Mouse (Mus musculus): ENCODE measurements around the gene Got2. TPM values are rescaled to one million over a fixed set of nuclear protein-coding genes. Genes with fewer than 3 reads are reported as not detected.

Gene Got2
- polyA plus RNA-seq, 1 experiment from 2014 or later, result 132 TPM

DNA sequence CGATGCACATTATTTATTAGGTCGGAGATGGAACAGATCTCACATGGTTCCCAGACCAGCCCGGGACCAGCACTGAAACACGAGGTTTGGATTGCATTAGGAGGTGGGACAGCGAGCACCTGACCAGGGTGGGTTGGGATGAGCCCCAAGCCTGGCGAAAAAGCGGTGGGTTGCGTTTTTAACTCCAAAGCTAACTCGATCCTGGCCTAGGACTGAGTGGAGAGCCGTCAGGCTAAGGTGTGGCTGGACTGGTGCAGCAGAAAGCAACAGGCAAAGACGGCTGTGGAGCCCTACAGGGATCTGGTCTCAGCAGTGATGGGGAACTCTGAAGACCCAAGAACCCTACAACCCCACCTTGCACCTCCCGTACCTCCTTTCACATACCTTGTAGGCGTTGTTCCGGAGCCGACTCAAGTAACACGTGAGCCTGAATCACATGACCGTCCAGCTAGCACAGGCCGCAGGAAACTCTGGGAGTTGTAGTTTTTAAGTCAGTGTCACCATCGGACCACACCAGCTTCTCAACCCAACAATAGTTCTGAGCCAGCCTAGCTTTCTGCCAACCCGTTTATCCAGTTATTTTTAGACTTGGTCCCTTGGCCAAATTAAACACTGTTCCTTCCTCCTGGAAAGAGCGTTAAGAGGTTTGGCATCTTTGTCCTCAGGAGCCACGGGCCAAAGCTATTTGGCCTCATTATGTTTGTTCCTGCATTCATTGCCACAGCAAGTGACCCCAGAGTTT lies 35.1 kb downstream of the Got2 start, which contains the start of gene Slc38a7:
Gene Slc38a7, minus strand, starts transcription at position 438 of the 742 bp plus-strand sequence.
- peak; percentile 89 for ATAC-seq (replicated peaks; ENCODE audit: insufficient number of reproducible peaks, low FRiP score, low TSS enrichment)

DNA sequence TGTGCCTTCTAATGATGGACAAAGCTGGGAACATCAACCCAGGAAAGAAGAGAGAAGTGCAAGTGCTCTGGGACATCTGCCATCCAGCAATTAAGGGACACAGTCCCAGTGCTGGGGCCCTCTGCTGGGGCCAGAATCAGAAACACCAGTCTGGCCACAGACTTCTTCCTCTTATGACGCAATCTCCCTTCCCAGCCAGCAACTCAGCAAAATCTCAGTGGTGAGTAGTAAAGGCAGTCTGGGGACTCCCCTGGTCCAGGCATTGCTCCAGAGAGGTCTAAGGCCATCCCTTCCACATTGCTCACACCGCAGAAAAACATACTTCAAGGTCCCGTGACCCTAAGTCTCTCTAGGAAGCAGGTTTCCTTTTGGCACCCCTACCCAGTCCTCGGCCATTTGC lies 36.1 kb downstream of the Got2 start:
- Histone ChIP-seq H3K27ac (ENCODE audit: low read depth, low read length) (no peak overlapping the region), H3K9me3 (replicated peaks; ENCODE audit: control insufficient read depth, low read length) (no peaks in the 10 kb centered on the region), H3K27me3 (ENCODE audit: control insufficient read depth, insufficient read depth, low read length) (no peaks in the 10 kb centered on the region), H3K36me3 (ENCODE audit: control insufficient read depth, insufficient read depth, low read length) (peaks cover 5% of the 10 kb centered on the region; the same call in 1 of the 2 replicates), H3K4me2 (peak overlapping the region; percentile 88), H3K4me1 (ENCODE audit: control insufficient read depth, insufficient read depth, low read length) (peaks cover 9% of the 10 kb centered on the region), H3K4me3 (ENCODE audit: low read depth, low read length) (peak overlapping the region; percentile 83), H3K9ac (ENCODE audit: low read depth, low read length) (no peak overlapping the region)
- 61% methylated on average over 4 of the region's 4 CpGs for WGBS (ENCODE audit: insufficient replicate concordance)
- no peak for ATAC-seq (replicated peaks; ENCODE audit: insufficient number of reproducible peaks, low FRiP score, low TSS enrichment)

More for the DNA sequence above, 35.1 kb downstream of the Got2 start, which contains the start of gene Slc38a7:
- peak within 1 kb of the TSS; percentile 88 for H3K4me2 ChIP-seq
- peak within 1 kb of the TSS; percentile 82 for H3K9ac ChIP-seq (ENCODE audit: low read depth, low read length)
- no peaks in the 10 kb centered on the region for H3K9me3 ChIP-seq (replicated peaks; ENCODE audit: control insufficient read depth, low read length)
- H3K27ac ChIP-seq (ENCODE audit: low read depth, low read length), result no peak within 1 kb of the TSS
- peaks cover 9% of the 10 kb centered on the region for H3K4me1 ChIP-seq (ENCODE audit: control insufficient read depth, insufficient read depth, low read length)
- peak within 1 kb of the TSS; percentile 83 for H3K4me3 ChIP-seq (ENCODE audit: low read depth, low read length)
- H3K36me3 ChIP-seq (ENCODE audit: control insufficient read depth, insufficient read depth, low read length), result peaks cover under 1% of the 10 kb centered on the region; the same call in 1 of the 2 replicates
- 17% methylated on average over 22 of the region's 22 CpGs for WGBS (ENCODE audit: insufficient replicate concordance)
- H3K27me3 ChIP-seq (ENCODE audit: control insufficient read depth, insufficient read depth, low read length), result no peaks in the 10 kb centered on the region

DNA sequence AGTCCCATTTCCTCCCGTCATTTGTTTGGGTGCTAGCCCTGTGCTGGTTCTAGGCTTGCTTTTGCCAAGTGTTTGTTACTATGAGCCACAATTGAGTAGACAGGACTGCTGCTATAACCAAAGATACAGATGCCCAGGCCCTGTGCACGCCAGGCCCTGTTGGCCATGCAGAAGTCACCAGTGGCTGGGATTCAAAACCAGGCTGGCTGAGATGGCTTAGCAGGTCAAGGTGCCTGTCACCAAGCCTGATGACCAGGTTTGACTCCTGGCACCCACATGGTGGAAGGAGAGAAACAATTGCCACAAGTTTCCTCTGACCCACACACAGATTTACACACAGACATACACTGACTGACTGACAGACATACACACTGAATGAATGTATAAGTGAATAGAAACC lies 38.0 kb downstream of the Got2 start:
- Histone ChIP-seq H3K4me2 (no peak overlapping the region), H3K9me3 (replicated peaks; ENCODE audit: control insufficient read depth, low read length) (no peaks in the 10 kb centered on the region), H3K9ac (ENCODE audit: low read depth, low read length) (no peak overlapping the region), H3K4me1 (ENCODE audit: control insufficient read depth, insufficient read depth, low read length) (peaks cover 9% of the 10 kb centered on the region), H3K27ac (ENCODE audit: low read depth, low read length) (no peak overlapping the region), H3K36me3 (ENCODE audit: control insufficient read depth, insufficient read depth, low read length) (peaks cover 5% of the 10 kb centered on the region; the same call in 1 of the 2 replicates), H3K4me3 (ENCODE audit: low read depth, low read length) (no peak overlapping the region), H3K27me3 (ENCODE audit: control insufficient read depth, insufficient read depth, low read length) (no peaks in the 10 kb centered on the region)
- 92% methylated on average over 2 of the region's 2 CpGs for WGBS (ENCODE audit: insufficient replicate concordance)
- ATAC-seq (replicated peaks; ENCODE audit: insufficient number of reproducible peaks, low FRiP score, low TSS enrichment), result no peak

DNA sequence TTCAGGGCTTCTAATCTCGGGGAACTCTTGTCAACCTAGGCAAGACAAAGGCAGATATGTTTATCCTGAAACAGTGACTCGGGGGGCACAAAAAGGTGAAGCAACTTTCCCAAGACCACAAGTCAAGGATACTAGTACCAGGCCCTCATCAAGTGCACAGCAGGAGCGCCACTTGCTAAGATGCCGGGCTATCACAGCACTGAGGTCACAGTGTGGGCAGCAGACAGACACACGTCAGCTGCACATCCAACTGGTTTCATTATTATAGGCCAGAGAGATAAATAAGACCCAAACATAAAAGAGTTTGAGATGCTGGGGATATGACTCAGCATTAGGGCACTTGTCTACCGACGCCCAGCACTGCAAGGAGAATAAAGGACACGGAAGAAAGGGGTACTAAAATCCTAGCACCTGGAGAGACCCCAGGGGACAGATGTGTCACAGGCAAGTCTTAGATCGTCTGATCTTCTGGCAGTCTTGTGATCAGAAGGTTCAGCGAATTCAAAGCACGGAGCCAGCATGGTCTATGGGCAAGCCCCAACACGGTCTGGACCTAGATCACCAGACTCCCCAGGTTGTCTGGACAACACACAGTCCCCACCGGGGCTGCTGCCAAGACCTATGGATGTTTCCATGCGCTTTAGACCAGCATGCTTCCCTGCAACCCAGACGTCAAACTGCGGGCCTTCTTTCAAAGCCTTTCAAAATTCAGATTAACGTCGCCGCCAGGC lies 39.4 kb downstream of the Got2 start:
- no peak overlapping the region for H3K9ac ChIP-seq (ENCODE audit: low read depth, low read length)
- no peaks in the 10 kb centered on the region for H3K9me3 ChIP-seq (replicated peaks; ENCODE audit: control insufficient read depth, low read length)
- no peak for ATAC-seq (replicated peaks; ENCODE audit: insufficient number of reproducible peaks, low FRiP score, low TSS enrichment)
- no peak overlapping the region for H3K4me3 ChIP-seq (ENCODE audit: low read depth, low read length)
- 85% methylated on average over 19 of the region's 19 CpGs for WGBS (ENCODE audit: insufficient replicate concordance)
- H3K4me1 ChIP-seq (ENCODE audit: control insufficient read depth, insufficient read depth, low read length), result peaks cover 9% of the 10 kb centered on the region
- no peak overlapping the region for H3K4me2 ChIP-seq
- H3K27ac ChIP-seq (ENCODE audit: low read depth, low read length), result no peak overlapping the region
- no peaks in the 10 kb centered on the region for H3K27me3 ChIP-seq (ENCODE audit: control insufficient read depth, insufficient read depth, low read length)
- H3K36me3 ChIP-seq (ENCODE audit: control insufficient read depth, insufficient read depth, low read length), result peaks cover 5% of the 10 kb centered on the region; the same call in 1 of the 2 replicates

DNA sequence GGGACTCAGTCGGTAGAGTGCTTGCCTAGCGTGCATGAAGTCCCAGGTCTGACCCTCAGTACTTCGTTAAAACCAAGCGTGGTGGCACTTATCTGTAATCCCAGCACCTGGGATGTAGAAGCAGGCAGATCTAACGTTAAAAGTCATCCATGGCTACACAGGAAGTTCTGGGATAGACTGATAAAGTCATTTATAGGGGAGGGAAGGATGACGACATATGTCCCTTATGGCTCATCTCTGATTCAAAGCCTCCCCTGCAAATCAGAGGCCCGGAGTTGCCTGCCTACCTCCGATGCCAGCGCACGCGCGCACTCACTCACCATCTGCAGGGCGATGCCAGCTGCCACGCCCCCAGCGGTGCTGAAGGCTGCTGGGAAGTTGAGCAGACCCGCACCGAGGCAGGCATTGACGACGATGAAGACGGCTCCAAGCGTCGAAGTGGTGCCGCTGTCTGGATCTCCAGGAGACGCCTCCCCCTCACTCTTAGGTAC lies 40.2 kb downstream of the Got2 start:
- peaks cover 9% of the 10 kb centered on the region for H3K4me1 ChIP-seq (ENCODE audit: control insufficient read depth, insufficient read depth, low read length)
- no peak overlapping the region; the same call in 1 of the 2 replicates for H3K4me2 ChIP-seq
- no peak overlapping the region for H3K4me3 ChIP-seq (ENCODE audit: low read depth, low read length)
- H3K27me3 ChIP-seq (ENCODE audit: control insufficient read depth, insufficient read depth, low read length), result no peaks in the 10 kb centered on the region
- no peaks in the 10 kb centered on the region for H3K9me3 ChIP-seq (replicated peaks; ENCODE audit: control insufficient read depth, low read length)
- H3K36me3 ChIP-seq (ENCODE audit: control insufficient read depth, insufficient read depth, low read length), result peaks cover 5% of the 10 kb centered on the region; the same call in 1 of the 2 replicates
- no peak overlapping the region for H3K27ac ChIP-seq (ENCODE audit: low read depth, low read length)
- no peak overlapping the region for H3K9ac ChIP-seq (ENCODE audit: low read depth, low read length)
- 77% methylated on average over 24 of the region's 24 CpGs for WGBS (ENCODE audit: insufficient replicate concordance)
- no peak; the same call in 1 of the 2 replicates for ATAC-seq (replicated peaks; ENCODE audit: insufficient number of reproducible peaks, low FRiP score, low TSS enrichment)

DNA sequence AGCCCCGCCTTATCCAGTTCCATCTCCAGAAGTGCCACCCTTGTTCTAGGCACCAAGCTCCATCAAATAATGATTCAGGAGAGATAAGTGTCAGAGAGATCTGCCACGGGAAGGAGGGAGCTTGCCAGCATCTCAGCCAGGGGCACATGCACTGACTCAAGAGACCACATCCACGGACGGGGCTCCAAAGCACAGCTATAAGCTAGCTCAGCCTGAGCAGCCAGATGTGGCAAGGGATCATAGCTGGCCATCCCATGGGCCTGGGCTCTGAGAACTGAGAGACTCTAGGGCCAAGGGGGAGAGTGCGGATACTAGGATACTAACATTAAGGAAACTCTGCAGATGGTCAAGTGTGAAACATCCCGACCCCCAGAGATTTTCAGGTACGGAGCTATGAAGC lies 43.3 kb downstream of the Got2 start:
- Histone ChIP-seq H3K9ac (ENCODE audit: low read depth, low read length) (no peak overlapping the region), H3K27me3 (ENCODE audit: control insufficient read depth, insufficient read depth, low read length) (no peaks in the 10 kb centered on the region), H3K27ac (ENCODE audit: low read depth, low read length) (no peak overlapping the region), H3K4me3 (ENCODE audit: low read depth, low read length) (no peak overlapping the region), H3K9me3 (replicated peaks; ENCODE audit: control insufficient read depth, low read length) (no peaks in the 10 kb centered on the region), H3K36me3 (ENCODE audit: control insufficient read depth, insufficient read depth, low read length) (peaks cover 5% of the 10 kb centered on the region; the same call in 1 of the 2 replicates), H3K4me2 (no peak overlapping the region), H3K4me1 (ENCODE audit: control insufficient read depth, insufficient read depth, low read length) (no peaks in the 10 kb centered on the region)
- no peak for ATAC-seq (replicated peaks; ENCODE audit: insufficient number of reproducible peaks, low FRiP score, low TSS enrichment)
- WGBS (ENCODE audit: insufficient replicate concordance), result 79% methylated on average over 7 of the region's 7 CpGs

DNA sequence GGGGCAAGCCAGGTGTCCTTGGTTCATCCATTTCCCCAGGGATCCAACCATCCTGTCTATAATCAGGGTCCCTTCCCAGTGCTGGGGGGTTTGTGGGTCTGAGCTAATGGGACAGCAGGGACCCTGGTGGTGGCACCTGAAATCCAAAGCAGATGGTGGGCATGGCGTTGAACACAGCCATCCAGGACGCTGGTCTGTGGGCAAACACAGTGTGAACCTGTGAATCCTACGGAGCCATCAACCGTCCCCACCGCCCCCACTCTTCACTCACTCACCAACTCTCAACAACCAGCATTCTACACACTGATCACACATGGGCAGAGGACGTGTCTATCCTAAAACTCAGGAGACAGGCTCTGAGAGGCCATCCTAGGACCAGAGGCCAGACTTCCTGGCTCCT lies 44.4 kb downstream of the Got2 start:
- H3K27me3 ChIP-seq (ENCODE audit: control insufficient read depth, insufficient read depth, low read length), result no peaks in the 10 kb centered on the region
- H3K9me3 ChIP-seq (replicated peaks; ENCODE audit: control insufficient read depth, low read length), result no peaks in the 10 kb centered on the region
- H3K36me3 ChIP-seq (ENCODE audit: control insufficient read depth, insufficient read depth, low read length), result peaks cover 5% of the 10 kb centered on the region; the same call in 1 of the 2 replicates
- no peak overlapping the region for H3K4me2 ChIP-seq
- H3K4me1 ChIP-seq (ENCODE audit: control insufficient read depth, insufficient read depth, low read length), result no peaks in the 10 kb centered on the region
- no peak overlapping the region for H3K9ac ChIP-seq (ENCODE audit: low read depth, low read length)
- no peak for ATAC-seq (replicated peaks; ENCODE audit: insufficient number of reproducible peaks, low FRiP score, low TSS enrichment)
- no peak overlapping the region for H3K4me3 ChIP-seq (ENCODE audit: low read depth, low read length)
- H3K27ac ChIP-seq (ENCODE audit: low read depth, low read length), result no peak overlapping the region
- WGBS (ENCODE audit: insufficient replicate concordance), result 88% methylated on average over 6 of the region's 6 CpGs

DNA sequence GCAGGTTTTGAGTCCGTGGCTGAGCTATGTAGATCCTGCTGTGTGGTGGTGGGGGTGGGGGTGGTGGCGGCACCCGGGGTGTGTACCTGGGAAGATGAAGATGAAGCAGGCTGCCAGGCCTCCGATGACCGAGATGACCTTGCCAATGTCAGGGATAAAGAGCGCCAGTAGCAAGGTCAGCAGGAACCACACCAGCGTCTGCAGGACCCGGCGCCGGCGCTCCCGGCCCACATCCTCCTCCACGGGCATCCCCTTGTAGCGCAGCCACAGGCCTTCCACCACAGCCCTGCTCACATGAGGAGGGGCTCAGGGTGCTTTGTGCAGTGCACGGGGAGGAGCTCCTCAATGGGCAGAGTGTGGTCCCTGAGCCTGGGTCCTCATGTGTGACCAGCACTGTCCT lies 46.9 kb downstream of the Got2 start:
- 83% methylated on average over 15 of the region's 15 CpGs for WGBS (ENCODE audit: insufficient replicate concordance)
- no peak overlapping the region for H3K4me3 ChIP-seq (ENCODE audit: low read depth, low read length)
- H3K4me1 ChIP-seq (ENCODE audit: control insufficient read depth, insufficient read depth, low read length), result no peaks in the 10 kb centered on the region
- no peak overlapping the region for H3K4me2 ChIP-seq
- no peak overlapping the region for H3K9ac ChIP-seq (ENCODE audit: low read depth, low read length)
- no peak for ATAC-seq (replicated peaks; ENCODE audit: insufficient number of reproducible peaks, low FRiP score, low TSS enrichment)
- H3K27me3 ChIP-seq (ENCODE audit: control insufficient read depth, insufficient read depth, low read length), result no peaks in the 10 kb centered on the region
- H3K9me3 ChIP-seq (replicated peaks; ENCODE audit: control insufficient read depth, low read length), result no peaks in the 10 kb centered on the region
- H3K36me3 ChIP-seq (ENCODE audit: control insufficient read depth, insufficient read depth, low read length), result no peaks in the 10 kb centered on the region
- no peak overlapping the region for H3K27ac ChIP-seq (ENCODE audit: low read depth, low read length)

All from heart, embryonic 11.5 days (tissue).